Mouse (Mus musculus): ENCODE results near the gene Ssc4d.
A peak's percentile ranks its signal among the peaks of the same experiment; 100 is the strongest.

Gene Ssc4d

DNA sequence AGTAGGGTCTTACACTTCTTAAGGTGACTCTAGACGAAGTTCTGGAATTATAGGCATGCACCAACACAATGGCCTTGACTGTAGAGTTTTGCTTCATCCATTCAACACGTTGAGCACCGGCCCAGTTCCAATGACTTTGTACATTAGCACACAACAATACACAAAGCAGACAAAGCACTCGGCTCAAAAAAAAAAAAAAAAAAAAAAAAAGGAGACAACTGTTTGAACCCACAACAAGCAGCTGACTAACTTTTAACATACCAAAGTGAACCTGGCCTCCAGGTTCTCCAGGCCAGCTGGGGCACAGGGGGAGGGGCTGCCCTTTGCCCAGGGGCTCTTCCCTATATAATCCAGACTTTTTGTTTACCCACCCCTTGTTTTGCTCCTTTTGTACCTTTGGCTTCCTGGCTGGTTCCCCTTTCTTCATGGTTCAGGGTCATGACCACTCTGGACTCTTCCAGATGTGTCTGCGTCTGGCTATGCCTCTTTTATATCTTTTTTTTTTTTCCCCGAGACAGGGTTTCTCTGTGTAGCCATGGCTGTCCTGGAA, 38.6 kb downstream of the Ssc4d start:
- no peak for DNase-seq

DNA sequence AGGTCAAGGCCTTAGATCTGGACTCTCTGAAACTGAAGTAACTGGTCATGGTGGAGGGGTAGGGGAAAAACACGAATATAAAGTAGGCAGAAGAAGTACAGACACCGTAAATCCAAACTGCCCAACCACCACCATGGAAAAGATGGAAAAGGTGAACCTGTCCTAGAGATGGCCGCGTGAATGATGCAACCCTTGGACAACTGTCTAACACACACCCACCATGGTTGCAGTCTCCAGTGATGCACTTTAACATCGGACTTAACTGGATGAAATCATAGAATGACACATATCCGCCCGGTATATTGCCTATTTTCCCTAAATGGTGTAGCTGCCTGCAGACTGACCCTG, 39.2 kb downstream of the Ssc4d start:
- no peak for DNase-seq

DNA sequence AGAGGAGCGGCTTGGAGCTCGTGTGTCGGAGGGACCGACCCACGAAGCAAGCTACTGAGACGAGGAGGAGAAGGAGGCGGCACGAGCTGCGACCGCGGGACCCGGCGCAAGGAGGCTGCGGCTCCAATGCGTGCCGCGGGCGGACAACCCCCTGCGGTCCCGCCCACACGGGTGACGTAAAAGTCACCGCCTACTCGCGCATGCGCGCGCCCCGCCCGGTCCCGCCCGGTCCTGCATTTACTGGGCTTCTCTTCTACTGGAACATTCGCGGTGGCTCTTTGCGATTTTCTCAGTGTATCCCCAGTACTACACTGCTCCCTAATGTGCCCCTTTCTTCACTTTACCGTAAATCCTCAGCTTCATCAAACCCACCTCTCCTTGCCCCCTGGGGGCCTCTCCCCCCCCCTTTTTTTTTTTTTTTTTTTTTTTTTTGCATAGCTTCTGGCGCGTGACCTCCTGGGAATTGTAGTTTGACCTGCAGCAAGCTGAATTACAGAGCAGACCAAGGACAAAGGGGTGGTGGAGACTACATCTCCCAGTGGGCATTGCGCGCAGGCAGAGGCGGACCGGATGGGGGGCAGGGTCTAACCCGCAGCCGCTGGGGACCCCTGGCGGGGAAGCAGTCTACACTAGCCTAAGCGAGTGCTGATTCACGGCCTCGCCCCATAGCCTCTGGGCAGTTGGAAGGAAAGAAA, 39.7 kb downstream of the Ssc4d start, which contains the start of gene Ywhag:
TSS of gene Ywhag (minus strand) at position 136 of the 695 bp plus-strand sequence.
- DNase-seq: peak; percentile 97

DNA sequence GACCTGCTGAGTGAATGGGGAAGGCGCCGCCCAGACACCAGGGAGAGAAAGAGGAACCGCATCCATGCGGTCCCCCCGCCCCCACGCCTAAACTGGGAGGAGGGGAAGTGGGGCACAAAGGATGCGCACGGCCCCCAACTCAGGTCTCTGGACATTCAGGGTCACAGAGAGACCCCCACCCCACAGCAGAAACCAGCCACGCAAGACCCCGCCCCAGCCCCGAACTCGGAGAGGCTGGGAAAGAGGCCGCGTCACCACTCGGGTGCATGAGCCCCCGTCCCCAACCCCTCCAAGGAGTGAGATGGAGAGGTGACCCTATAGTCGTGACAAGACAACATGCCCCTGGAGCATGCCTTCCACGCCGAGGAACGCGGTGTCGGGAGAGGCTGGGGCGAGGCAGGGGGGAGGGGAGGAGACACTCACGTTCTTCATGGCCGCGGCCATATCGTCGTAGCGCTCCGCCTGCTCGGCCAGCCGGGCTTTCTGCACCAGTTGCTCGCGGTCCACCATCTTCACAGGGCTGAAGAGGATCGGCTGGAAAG, 40.4 kb downstream of the Ssc4d start:
- peak; percentile 83 for DNase-seq

DNA sequence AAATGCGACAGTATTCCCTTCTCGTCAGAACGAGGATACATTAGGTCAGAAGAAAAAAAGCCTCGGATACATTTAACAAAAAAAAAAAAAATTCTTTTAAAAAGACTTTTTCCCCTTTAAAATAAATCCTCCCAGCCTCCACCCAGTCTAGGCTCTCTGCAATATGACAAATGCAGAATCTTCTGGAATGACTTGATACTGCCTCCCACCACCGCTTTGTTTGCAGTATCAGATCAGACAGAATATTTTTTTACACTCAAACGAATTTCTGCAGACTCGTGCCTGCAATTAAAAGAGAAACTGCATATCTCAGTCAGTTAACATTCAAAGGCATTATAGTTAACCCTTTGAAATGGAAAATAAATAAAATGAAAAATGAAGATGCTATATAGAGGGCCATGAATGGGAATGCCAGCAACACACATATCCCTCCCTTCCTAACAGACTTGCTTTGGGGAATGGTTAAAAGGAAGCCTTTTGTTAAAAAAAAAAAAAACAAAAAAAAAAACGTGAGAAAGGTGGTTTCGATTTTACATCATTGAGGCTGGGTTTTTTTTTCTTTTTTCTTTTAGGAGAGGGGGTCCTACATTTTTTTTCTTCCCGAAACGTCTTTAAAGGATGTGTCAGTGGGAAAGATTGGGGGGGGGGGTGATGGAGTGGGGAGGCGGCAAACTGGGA, 41.0 kb downstream of the Ssc4d start:
- no peak for DNase-seq

DNA sequence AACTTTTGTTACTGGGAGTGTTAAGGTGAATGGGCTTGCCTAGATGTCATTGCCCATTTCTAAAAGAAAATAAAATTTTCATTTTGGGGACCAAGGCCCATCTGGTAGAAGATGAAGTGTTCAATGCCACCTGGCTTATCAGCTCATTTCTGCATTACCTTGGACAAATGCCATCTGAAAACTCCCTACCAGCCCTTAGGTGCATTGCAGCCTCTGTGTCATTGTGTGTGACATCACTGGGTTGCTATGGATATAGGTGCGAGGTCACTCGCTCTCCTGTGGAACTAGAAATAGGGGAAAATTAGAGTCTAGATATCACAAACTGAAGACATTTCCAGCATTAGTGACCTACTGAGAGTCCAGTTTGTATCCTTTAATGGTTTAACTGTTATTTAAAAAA, 42.0 kb downstream of the Ssc4d start:
- no peak for DNase-seq

DNA sequence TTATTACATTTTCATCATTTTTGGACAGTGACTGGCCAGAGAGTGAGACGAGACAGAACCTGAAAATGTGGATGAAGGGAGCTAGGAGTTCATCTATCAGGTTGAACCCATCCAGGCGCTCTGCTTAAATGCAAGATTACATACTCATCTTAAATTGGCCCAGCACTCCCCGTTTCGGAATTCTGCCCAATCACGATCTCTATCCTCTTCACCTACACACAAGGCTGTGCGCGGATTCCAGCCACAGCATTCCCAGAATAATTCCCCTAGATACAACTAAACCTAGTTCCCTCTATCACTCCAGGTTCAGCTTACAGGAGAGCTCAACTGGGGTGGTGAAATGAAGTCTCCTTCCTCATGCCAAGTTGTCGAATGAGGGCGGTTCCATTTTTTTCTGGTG, 42.8 kb downstream of the Ssc4d start:
- no peak for DNase-seq

DNA sequence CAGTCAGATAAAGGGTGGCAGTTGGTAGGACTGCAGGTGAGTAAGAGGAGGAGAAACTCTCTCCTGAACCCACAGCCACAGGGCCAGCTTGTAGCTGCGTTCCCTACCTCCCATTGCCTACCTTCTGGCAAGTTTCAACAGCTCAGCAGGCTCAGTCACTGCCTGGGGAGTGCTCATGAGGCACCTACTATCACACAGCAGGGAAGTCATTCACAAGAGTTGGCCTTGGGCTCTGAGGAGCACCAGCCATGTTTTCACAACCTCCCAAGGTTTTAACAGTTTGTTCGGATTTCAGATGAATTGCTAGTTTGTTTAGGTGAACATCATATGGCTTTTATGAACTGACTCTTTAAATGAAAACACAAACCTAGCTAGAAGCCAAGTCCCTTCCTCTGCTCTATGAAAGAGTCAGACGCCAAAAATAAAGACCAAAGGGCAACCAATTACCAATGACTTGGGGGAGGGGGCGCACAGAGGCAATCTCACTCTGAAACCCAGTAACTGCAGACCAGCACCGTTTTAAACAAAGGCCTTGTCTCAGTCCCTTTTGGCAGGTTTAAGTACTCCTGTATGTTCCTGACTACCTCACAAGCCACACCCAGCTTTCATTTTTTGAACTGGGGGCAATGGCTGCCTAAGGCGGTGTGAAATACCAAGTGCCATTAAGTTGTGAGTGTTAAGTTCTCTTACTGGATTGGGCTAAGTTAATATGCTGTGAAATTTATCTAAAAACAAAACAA, 44.5 kb downstream of the Ssc4d start:
- no peak for DNase-seq

DNA sequence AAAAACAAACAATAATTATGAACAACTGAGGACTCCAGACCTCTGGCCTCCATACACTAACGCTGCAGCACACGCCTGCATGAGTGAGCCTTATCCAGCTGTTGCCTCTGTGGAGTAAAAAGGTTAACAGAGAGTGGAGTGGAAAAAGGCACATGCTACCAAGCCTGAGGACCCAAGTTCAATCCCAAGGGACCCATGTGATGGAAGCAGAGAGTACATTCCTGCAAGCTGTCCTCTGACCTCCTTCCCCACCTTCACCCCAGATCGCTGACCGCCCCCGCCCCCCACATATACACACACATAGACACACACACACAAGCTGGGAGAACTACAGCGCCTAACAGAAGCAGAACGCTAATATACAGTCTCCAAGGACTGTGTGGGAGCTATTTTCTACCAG, 50.4 kb downstream of the Ssc4d start:
- no peak for DNase-seq

DNA sequence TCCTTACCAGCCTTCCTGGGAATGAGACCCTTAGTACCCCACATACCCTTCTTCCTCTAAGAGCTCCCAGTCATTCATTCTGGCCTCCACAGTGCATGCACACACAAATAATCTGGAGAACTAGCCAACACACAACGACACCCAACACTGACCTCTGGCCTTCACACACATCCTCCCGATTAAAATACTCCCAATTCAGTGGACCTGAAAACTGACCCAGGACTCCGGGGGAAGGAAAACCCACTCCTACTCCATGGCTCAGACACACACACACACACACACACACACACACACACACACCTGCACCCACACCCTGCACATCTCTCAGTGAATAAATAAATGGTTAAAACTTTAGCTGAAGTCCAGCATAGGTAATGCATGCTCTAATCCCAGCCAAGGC, 54.4 kb downstream of the Ssc4d start:
- no peak for DNase-seq

DNA sequence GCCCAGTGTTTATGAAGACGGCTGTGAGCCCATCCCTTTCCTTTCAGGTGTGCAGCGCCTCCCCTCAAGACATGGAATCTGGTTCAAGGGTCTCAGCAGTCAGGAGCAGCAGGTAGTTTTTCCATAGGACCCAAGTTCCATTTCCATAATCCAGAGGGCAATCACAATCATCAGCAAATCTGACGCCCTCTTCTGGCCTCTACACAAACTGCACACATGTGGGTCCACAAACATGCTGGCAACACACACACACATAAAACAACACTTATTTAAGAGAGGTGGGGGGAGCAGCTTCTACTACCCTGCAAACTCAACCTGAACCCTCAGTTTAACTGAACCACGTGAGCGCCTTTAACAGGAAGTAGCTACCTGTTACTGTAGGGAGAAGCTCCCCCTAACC, 55.7 kb downstream of the Ssc4d start:
- no peak for DNase-seq

DNA sequence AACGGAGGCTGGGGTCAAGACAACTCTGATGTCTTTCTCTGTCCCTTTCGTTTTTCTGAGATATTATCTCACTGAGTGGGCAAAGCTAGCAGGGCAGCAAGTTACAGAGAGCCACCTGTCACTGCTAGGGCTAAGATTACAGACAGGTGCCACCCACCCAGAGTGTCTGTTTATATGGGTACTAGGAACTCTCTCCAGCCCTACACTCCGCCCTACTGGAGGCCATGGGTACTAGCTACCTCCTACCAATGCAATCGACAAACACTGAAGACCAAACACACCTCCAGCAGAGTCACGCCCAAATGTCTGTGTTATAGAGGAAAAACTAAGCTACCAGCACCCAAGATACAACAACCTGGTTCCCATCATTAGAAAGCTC, 56.3 kb downstream of the Ssc4d start:
- DNase-seq: no peak

DNA sequence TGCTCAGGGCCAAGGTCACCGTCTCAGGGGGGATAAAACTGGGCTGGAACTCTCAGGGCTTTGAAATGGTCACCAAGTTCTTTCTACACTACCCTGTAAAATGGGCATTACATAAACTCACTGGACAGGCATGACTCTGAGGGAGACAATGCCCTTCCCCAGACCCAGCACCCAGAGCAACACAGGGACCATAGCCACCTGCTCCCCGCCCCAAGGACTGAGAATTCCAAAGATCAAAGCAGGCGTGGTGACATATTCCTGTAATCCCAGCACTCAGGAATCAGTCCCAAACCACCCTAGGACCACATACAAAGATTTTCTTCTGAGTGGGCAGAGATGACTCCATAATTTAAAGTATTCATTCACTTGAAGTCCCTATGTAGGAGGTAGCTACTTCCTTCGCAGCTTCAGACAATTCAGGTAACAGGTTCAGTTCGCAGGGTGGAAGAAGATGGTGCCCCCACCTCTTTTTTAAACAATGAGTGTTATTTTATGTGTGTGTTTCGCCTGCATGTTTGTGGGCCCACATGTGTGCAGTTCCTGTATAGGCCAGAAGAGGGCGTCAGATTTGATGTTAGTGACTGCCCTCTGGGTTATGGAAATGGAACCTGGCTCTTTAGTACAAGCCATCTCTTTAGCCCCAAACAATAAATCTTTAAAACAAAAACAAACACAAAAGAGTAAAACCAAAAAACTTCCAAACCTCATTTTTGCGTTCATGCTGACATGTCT, 56.8 kb downstream of the Ssc4d start:
- DNase-seq: no peak

DNA sequence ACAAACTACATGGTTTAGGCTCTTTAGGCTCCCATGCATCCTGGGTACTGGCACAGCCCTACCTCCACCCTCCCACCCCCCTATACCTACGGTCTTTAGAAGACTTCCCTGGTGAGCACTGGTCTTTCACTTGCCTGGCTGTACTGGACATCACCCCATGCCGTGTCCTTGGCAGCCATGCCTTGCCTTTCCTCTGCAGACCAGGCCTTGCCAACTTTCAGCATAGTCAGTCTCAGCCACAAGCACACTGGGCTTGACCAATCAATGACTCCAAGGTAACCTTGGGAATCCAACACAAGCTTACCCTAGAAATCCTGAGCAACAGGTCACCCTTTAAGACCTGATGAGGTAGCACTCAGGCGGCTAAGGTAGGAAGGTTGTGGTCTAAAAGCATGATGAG, 57.7 kb downstream of the Ssc4d start:
- DNase-seq: no peak

DNA sequence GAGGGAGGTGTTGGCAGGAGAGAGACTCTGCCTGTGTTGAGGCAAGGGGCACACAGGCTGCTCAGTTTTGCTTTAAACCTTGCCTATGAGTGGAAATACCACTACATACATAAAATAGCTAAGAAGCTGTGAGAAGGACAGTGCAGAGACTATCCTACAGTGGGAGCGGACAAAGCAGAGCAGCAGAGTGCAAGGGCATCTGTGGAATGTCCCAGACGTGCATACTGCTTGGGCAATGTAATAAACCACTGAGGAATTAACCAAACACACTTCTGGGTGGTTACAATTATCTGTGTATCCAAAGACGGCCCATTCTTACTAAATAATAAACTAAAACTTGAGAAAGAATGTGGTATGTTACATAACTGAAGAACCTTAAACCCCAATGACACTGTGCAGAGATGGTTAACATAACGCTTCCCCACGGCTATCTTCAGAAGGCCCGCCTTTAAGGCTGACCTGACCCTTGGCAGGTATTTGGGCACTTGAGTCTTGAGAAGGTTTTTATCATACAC, 58.2 kb downstream of the Ssc4d start:
- no peak for DNase-seq

DNA sequence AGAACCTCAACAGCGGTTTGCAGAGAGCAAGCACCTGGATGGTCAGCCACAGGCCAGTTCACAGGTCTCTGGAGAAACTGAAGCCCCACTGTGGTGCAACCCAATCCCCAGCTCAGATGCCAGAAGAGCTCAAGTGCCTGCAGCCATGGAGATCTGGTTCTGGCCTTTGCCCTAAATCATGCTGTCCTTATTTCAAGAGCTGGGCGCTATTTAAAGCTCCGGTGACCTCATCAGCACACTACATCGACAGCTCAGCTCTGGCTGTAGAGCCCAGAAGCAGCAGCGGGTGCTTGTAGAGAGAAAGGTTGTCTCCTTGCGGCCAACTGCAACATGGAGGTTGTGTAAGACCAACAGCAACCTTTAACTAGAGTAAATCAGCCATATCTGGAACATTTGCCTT, 60.2 kb downstream of the Ssc4d start:
- DNase-seq: no peak

DNA sequence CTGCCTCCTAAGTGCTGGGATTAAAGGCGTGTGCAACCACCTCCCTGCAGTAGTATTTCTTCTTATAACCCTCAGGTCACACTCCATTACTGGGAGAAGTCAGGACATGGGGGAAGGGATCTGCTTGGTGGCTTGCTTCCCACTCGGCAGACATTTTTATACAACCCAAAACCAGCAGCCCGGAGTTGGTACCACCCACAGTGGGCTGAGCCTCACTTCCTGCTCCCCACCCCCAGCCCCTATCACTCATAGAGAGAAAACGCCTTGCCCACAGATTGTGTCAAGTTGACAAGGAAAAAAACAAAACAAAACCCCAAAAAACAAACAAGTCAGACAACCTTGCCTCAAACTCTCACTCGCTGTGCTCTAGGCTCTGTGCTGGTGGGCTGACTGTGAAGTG, 61.1 kb downstream of the Ssc4d start:
- no peak for DNase-seq

DNA sequence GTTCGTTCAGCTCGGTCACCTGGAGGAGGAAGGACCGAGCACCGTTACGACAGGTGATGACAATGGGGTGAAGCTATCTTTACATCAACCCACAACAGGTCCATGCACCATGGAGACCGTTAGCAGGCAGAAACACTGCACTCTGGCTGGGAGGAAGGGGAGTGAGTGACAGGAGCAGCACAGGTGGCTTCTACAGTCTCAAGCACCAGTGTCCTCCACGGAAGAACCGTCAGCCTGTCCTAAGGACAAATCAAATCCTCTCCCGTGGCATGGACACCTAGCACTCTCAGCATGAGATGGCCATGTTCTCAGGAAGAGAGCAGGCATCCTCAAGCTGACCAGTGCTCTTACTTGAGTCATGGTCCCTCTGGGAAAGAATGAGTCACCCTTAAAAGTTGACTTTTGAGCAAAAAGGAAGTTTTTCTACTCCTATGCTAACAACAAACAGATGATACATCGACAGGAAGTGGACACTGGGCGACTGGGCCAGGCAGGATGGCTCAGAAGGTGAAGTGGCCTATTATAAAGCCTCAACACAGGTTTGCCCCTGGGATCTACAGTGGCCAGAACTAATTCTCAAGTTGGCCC, 62.6 kb downstream of the Ssc4d start:
- no peak for DNase-seq

DNA sequence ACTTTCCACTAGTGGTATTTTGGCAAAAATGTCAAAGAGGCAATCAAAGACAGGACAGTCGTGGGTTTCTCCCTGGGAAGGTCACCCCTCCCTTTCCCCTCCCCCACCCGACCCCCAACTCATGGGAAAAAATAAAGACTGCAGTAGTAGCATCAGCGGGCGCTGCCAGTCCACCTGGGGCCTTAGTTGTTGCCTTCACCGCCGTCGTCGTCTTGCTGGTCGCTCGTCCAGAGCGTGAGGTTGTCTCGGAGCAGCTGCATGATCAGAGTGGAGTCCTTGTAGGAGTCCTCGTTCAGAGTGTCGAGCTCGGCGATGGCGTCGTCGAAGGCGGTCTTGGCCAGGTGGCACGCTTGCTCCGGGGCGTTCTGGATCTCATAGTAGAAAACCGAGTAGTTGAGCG, 63.5 kb downstream of the Ssc4d start:
- no peak for DNase-seq
